Mouse (Mus musculus) stomach, embryonic 16.5 days (tissue): ENCODE data around the gene Frrs1. TPM values are rescaled to one million over a fixed set of nuclear protein-coding genes. Genes with fewer than 3 reads are reported as not detected.
"Not testable (repeated sequence)": the region's sequence is repeated elsewhere in the genome, so short reads cannot be mapped to it uniquely, and the experiment has no call there.

Experiments used
- ATAC-seq: fragments of 200-750 bp; cut with Nextera tagmentation; 2 replicates; pipeline ENCODE4 v1.8.0; 2017; ENCODE audit warnings: moderate number of reproducible peaks, moderate TSS enrichment; ENCODE audit not compliant: insufficient read depth, low FRiP score
- H3K27ac ChIP-seq: fragments of 300-500 bp; sonication (generic); 2 replicates; pipeline ENCODE4 v1.5.1; 2014; ENCODE audit warnings: low read length
- H3K27me3 ChIP-seq: fragments of 300-500 bp; sonication (generic); 2 replicates; pipeline ENCODE4 v1.6.1; 2014; ENCODE audit warnings: low read length, control low read depth, mixed read lengths; ENCODE audit not compliant: control insufficient read depth, insufficient read depth
- H3K36me3 ChIP-seq: fragments of 300-500 bp; sonication (generic); 2 replicates; pipeline ENCODE4 v1.6.1; 2014; ENCODE audit warnings: low read length; ENCODE audit not compliant: control insufficient read depth, insufficient read depth
- H3K4me1 ChIP-seq: fragments of 300-500 bp; sonication (generic); 2 replicates; pipeline ENCODE4 v1.6.1; 2014; ENCODE audit warnings: low read length, control low read depth, mixed read lengths; ENCODE audit not compliant: control insufficient read depth, insufficient read depth
- H3K4me2 ChIP-seq: fragments of 300-500 bp; sonication (generic); 2 replicates; pipeline ENCODE4 v1.6.1; 2014; ENCODE audit warnings: low read depth, low read length, mixed read lengths
- H3K4me3 ChIP-seq: fragments of 300-500 bp; sonication (generic); replicated peaks from 2 replicates; pipeline ENCODE4 v1.5.1; 2014; ENCODE audit warnings: mild to moderate bottlenecking, low read length
- H3K9ac ChIP-seq: fragments of 300-500 bp; sonication (generic); 2 replicates; pipeline ENCODE4 v1.6.1; 2014; ENCODE audit warnings: low read length
- H3K9me3 ChIP-seq: fragments of 300-500 bp; sonication (generic); replicated peaks from 2 replicates; pipeline ENCODE4 v1.6.1; 2016; ENCODE audit warnings: low read length, control low read depth; ENCODE audit not compliant: control insufficient read depth
- WGBS: fragments of 180-500 bp; shearing (Covaris S2); extraction: QIAGEN DNeasy Blood & Tissue Kit; methylation state at CpG from one replicate; pipeline ENCODE4 v1.1.7; 2014; 5-methylcytosine and 5-hydroxymethylcytosine counted together
- polyA plus RNA-seq: library from polyadenylated mRNA; unstranded; fragments of >200 nt; fragmentation: Nextera tagmentation; extraction: Ambion mirVana; gene quantifications from 2 replicates; pipeline ENCODE4 v1.2.1, GENCODE M21; 2015

Gene Frrs1
- 41.8 and 48.6 TPM in 2 replicates for polyA plus RNA-seq

DNA sequence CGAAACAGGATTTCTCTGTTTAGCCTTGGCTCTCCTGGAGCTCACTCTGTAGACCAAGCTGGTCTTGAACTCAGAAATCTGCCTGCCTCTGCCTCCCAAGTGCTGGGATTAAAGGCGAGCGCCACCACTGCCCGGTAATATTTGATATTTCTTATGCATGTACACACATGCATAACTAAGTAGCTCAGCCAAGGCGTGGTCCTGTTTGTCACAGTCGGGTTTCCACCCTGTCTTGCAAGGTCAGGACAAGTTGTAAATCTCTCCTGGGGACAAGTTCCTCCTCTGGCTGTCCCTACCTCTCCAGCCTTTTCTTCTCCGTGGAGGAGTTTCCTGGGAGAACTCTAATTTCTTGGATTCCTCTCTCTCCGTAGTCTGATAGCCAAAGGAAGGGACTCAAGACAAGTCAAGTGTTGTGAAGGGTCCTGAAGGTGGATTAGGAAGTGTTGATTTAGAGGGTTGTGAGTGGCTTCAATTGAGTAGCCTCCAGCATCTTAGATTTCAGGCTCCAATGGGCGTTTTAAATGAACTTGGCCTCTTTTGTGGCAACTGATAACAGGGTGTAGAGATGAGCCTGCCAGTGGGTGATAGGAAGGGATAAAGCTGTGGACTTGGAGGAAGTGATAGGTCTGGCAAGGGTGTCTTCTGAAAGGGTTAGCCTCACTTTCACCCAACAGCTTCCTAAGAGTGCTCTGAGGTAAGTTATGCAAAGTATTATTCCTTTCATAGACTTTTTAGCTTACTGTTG, at the start of gene Frrs1:
Frrs1 (plus strand) TSS at position 524 of the 745 bp plus-strand sequence.
- Histone ChIP-seq H3K4me1 (peaks cover 11% of the 10 kb centered on the region; the same call in 1 of the 2 replicates), H3K4me3 (no peak within 1 kb of the TSS), H3K36me3 (no peaks in the 10 kb centered on the region), H3K9ac (no peak within 1 kb of the TSS), H3K4me2 (0 out of 2 replicates have a peak within 1 kb of the TSS, but pooled peaks have one; percentile 2), H3K9me3 (no peaks in the 10 kb centered on the region), H3K27me3 (no peaks in the 10 kb centered on the region), H3K27ac (no peak within 1 kb of the TSS; the same call in 1 of the 2 replicates)
- WGBS, result 80% methylated on average over 9 of the region's 9 CpGs
- no peak for ATAC-seq

DNA sequence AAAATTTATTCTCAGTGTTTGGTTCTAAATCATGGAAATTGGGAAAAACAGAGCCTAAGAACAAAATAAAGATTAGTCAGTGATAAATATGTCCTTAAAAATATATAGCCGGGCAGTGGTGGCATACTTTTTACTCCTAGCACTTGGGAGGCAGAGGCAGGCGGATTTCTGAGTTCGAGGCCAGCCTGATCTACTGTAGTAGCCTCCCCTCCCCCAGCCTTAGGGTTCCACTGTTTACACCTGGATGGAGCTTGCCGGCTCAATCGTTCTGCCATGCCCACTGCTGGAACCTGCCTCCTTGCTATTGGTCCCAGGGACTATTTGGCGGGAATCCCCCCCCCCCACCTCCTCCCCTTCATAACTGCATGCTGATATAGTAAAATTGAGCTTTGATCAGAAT, 48.9 kb upstream of the Frrs1 start:
- not testable (repeated sequence) for H3K4me2 ChIP-seq, H3K9me3 ChIP-seq, H3K36me3 ChIP-seq, H3K4me3 ChIP-seq, H3K4me1 ChIP-seq, ATAC-seq, H3K27ac ChIP-seq, H3K27me3 ChIP-seq, H3K9ac ChIP-seq
- 75% methylated on average over 6 of the region's 6 CpGs for WGBS

- no peaks in the 10 kb centered on the region for H3K27me3 ChIP-seq
- no peak overlapping the region for H3K4me2 ChIP-seq
- H3K27ac ChIP-seq, result no peak overlapping the region
- no peak overlapping the region for H3K4me3 ChIP-seq
- no peaks in the 10 kb centered on the region for H3K4me1 ChIP-seq
- no peaks in the 10 kb centered on the region for H3K36me3 ChIP-seq
- H3K9ac ChIP-seq, result no peak overlapping the region
- no peaks in the 10 kb centered on the region for H3K9me3 ChIP-seq
- WGBS, result 74% methylated on average over 2 of the region's 2 CpGs
- ATAC-seq, result no peak
Observed at GRCm38 (mm10) chr3:116812946-116813345, 46.3 kb upstream of the Frrs1 start.

DNA sequence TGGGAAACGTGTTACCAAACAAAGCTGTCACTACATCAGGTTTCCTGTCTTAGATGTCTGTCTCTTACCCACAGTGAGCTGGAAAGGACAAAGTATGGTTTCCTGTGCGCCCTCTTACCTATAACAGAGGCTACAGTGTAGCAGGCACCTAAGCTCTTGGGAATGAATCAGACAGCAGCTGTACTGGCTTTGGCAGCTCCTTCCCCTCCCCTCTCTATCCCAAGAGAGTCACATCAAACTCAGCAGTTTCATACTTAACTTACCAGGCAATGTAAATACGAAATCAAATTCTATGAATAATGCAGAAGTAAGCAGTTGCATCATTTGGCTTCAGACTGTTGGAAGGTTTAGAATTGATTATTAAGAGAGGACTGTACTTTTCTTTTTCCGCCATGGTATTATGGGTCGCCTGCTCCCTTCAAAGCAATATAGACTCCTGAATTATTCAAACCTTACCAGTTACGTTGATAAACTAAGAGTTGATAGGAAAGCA, 43.9 kb upstream of the Frrs1 start:
- H3K27ac ChIP-seq, result no peak overlapping the region
- no peak overlapping the region for H3K4me2 ChIP-seq

GRCm38 (mm10) chr3:116815916-116816315, 43.3 kb upstream of the Frrs1 start:
- Histone ChIP-seq H3K4me3 (no peak overlapping the region), H3K9me3 (no peaks in the 10 kb centered on the region)

More for the DNA sequence above, 43.9 kb upstream of the Frrs1 start:
- 82% methylated on average over 6 of the region's 6 CpGs for WGBS
- no peak for ATAC-seq
- H3K36me3 ChIP-seq, result no peaks in the 10 kb centered on the region
- no peak overlapping the region for H3K9ac ChIP-seq
- H3K9me3 ChIP-seq, result no peaks in the 10 kb centered on the region
- H3K27me3 ChIP-seq, result no peaks in the 10 kb centered on the region
- H3K4me3 ChIP-seq, result no peak overlapping the region
- no peaks in the 10 kb centered on the region for H3K4me1 ChIP-seq

DNA sequence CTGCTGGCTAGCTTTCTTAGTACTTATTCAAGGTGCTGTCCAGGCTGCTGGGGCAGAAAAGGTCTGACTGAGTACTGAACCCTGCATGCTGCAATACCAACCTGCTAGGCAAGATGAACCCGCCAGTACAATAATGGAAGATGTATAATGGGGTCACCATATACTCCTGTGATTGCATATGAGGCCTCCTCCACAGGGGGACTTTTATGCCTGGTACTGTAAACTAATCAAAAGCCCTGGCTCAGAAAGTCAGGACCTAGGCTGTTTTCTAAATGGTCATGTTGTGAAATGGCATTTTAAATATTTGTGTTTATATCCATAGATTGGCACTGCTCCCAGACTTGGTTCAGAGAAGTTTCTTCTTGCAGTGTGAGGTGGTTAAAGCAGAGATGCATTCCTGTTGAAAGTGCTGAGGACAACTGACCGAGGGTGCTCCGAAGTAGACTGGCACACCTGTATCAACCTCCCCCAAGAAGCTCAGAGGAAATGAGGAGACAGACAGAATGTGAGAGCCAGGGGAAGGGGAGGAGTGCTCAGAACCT, 42.5 kb upstream of the Frrs1 start:
- Histone ChIP-seq H3K36me3 (no peaks in the 10 kb centered on the region), H3K27me3 (no peaks in the 10 kb centered on the region), H3K4me2 (no peak overlapping the region), H3K9ac (no peak overlapping the region), H3K4me1 (no peaks in the 10 kb centered on the region), H3K4me3 (no peak overlapping the region), H3K27ac (no peak overlapping the region), H3K9me3 (no peaks in the 10 kb centered on the region)
- 74% methylated on average over 3 of the region's 3 CpGs for WGBS
- ATAC-seq, result no peak

More at GRCm38 (mm10) chr3:116815916-116816315, 43.3 kb upstream of the Frrs1 start:
- WGBS, result 74% methylated on average over 4 of the region's 4 CpGs
- H3K27me3 ChIP-seq, result no peaks in the 10 kb centered on the region
- no peaks in the 10 kb centered on the region for H3K36me3 ChIP-seq
- ATAC-seq, result no peak
- H3K27ac ChIP-seq, result no peak overlapping the region
- no peak overlapping the region for H3K4me2 ChIP-seq
- no peaks in the 10 kb centered on the region for H3K4me1 ChIP-seq
- H3K9ac ChIP-seq, result no peak overlapping the region

- Histone ChIP-seq H3K36me3 (no peaks in the 10 kb centered on the region), H3K4me2 (no peak overlapping the region), H3K27ac (no peak overlapping the region), H3K27me3 (no peaks in the 10 kb centered on the region), H3K4me1 (no peaks in the 10 kb centered on the region), H3K4me3 (no peak overlapping the region), H3K9me3 (no peaks in the 10 kb centered on the region), H3K9ac (no peak overlapping the region)
- no peak for ATAC-seq
- 91% methylated on average over 7 of the region's 7 CpGs for WGBS
Observed at GRCm38 (mm10) chr3:116817231-116817630, 42.0 kb upstream of the Frrs1 start.

GRCm38 (mm10) chr3:116826471-116827215, 32.6 kb upstream of the Frrs1 start:
- H3K27me3 ChIP-seq, result no peaks in the 10 kb centered on the region
- H3K36me3 ChIP-seq, result no peaks in the 10 kb centered on the region
- no peak overlapping the region for H3K9ac ChIP-seq
- WGBS, result 56% methylated on average over 4 of the region's 4 CpGs
- no peaks in the 10 kb centered on the region for H3K4me1 ChIP-seq
- H3K9me3 ChIP-seq, result no peaks in the 10 kb centered on the region
- ATAC-seq, result no peak
- no peak overlapping the region for H3K27ac ChIP-seq
- H3K4me3 ChIP-seq, result no peak overlapping the region
- H3K4me2 ChIP-seq, result no peak overlapping the region
